Mouse (Mus musculus): ENCODE results near the gene Adamts9. TPM values are rescaled to one million over a fixed set of nuclear protein-coding genes. Genes with fewer than 3 reads are reported as not detected.

The Adamts9 gene
- polyA plus RNA-seq, 1 experiment from 2014 or later: 11.2 TPM

DNA sequence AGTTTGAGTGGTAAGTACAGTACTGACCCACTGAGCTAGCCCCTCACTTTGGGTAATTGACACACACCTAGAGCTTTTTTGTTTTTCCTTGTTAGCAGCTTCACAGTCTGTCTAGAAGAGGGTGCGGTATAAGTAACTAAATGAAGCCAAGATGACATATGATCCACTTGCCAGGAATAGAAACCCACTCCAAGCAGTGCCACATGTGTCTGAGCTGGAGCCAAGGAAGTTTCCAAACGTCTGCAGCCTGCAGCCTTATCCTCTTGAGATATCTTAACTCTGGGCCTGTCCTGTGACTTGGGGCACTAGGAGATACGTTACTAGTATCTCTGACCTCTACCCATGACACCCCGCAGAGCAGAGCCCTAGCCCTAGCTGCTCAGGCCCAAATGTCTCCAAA is 193.9 kb downstream of the Adamts9 start:
- H3K4me2 ChIP-seq: no peak overlapping the region
- H3K36me3 ChIP-seq: no peaks in the 10 kb centered on the region
- no peaks in the 10 kb centered on the region for H3K4me1 ChIP-seq
- 50% methylated on average over 4 of the region's 4 CpGs for WGBS
- no peaks in the 10 kb centered on the region for H3K27me3 ChIP-seq
- no peak overlapping the region for H3K9ac ChIP-seq
- no peaks in the 10 kb centered on the region for H3K9me3 ChIP-seq
- ATAC-seq (ENCODE audit: borderline replicate concordance, extremely low read depth, low FRiP score, low TSS enrichment): no peak
- no peak overlapping the region for H3K4me3 ChIP-seq
- H3K27ac ChIP-seq: no peak overlapping the region

GRCm38 (mm10) chr6:92743605-92744004 is 199.7 kb downstream of the Adamts9 start:
- no peaks in the 10 kb centered on the region for H3K27me3 ChIP-seq
- H3K9me3 ChIP-seq: no peaks in the 10 kb centered on the region
- no peaks in the 10 kb centered on the region for H3K4me1 ChIP-seq
- peak overlapping the region; percentile 28; the same call in 1 of the 2 replicates for H3K4me2 ChIP-seq
- ATAC-seq (ENCODE audit: borderline replicate concordance, extremely low read depth, low FRiP score, low TSS enrichment): no peak
- WGBS: 10% methylated on average over 11 of the region's 11 CpGs
- H3K9ac ChIP-seq: no peak overlapping the region
- H3K27ac ChIP-seq: no peak overlapping the region
- H3K36me3 ChIP-seq: no peaks in the 10 kb centered on the region
- no peak overlapping the region for H3K4me3 ChIP-seq

GRCm38 (mm10) chr6:92737116-92737515 is 206.2 kb downstream of the Adamts9 start:
- Histone ChIP-seq H3K4me3 (no peak overlapping the region), H3K4me1 (no peaks in the 10 kb centered on the region), H3K4me2 (no peak overlapping the region), H3K9me3 (no peaks in the 10 kb centered on the region), H3K36me3 (no peaks in the 10 kb centered on the region), H3K27ac (no peak overlapping the region), H3K9ac (no peak overlapping the region), H3K27me3 (no peaks in the 10 kb centered on the region)
- no peak for ATAC-seq (ENCODE audit: borderline replicate concordance, extremely low read depth, low FRiP score, low TSS enrichment)
- WGBS: 84% methylated on average over 1 of the region's 1 CpGs

GRCm38 (mm10) chr6:92733651-92734050 is 209.6 kb downstream of the Adamts9 start:
- no peak overlapping the region for H3K4me3 ChIP-seq
- no peaks in the 10 kb centered on the region for H3K9me3 ChIP-seq
- no peaks in the 10 kb centered on the region for H3K36me3 ChIP-seq
- no peak overlapping the region for H3K27ac ChIP-seq
- H3K4me2 ChIP-seq: no peak overlapping the region
- H3K4me1 ChIP-seq: peaks cover 3% of the 10 kb centered on the region
- no peak overlapping the region for H3K9ac ChIP-seq
- H3K27me3 ChIP-seq: no peaks in the 10 kb centered on the region
- no peak for ATAC-seq (ENCODE audit: borderline replicate concordance, extremely low read depth, low FRiP score, low TSS enrichment)

GRCm38 (mm10) chr6:92728514-92728913 is 214.8 kb downstream of the Adamts9 start:
- H3K27me3 ChIP-seq: no peaks in the 10 kb centered on the region
- H3K9me3 ChIP-seq: no peaks in the 10 kb centered on the region
- no peak overlapping the region for H3K27ac ChIP-seq
- no peaks in the 10 kb centered on the region for H3K36me3 ChIP-seq
- no peak overlapping the region for H3K9ac ChIP-seq
- 37% methylated on average over 7 of the region's 7 CpGs for WGBS
- H3K4me2 ChIP-seq: peak overlapping the region; percentile 31
- ATAC-seq (ENCODE audit: borderline replicate concordance, extremely low read depth, low FRiP score, low TSS enrichment): no peak
- H3K4me3 ChIP-seq: no peak overlapping the region
- H3K4me1 ChIP-seq: peaks cover 8% of the 10 kb centered on the region

- Histone ChIP-seq H3K27ac (no peak overlapping the region), H3K9me3 (no peaks in the 10 kb centered on the region), H3K4me2 (peak overlapping the region; percentile 31), H3K36me3 (no peaks in the 10 kb centered on the region), H3K4me1 (peaks cover 8% of the 10 kb centered on the region), H3K27me3 (no peaks in the 10 kb centered on the region), H3K4me3 (no peak overlapping the region), H3K9ac (no peak overlapping the region)
- ATAC-seq (ENCODE audit: borderline replicate concordance, extremely low read depth, low FRiP score, low TSS enrichment): no peak; the same call in 1 of the 2 replicates
- WGBS: under 1% methylated on average over 10 of the region's 10 CpGs
These were observed 215.2 kb downstream of the Adamts9 start for GRCm38 (mm10) chr6:92728084-92728483.

DNA sequence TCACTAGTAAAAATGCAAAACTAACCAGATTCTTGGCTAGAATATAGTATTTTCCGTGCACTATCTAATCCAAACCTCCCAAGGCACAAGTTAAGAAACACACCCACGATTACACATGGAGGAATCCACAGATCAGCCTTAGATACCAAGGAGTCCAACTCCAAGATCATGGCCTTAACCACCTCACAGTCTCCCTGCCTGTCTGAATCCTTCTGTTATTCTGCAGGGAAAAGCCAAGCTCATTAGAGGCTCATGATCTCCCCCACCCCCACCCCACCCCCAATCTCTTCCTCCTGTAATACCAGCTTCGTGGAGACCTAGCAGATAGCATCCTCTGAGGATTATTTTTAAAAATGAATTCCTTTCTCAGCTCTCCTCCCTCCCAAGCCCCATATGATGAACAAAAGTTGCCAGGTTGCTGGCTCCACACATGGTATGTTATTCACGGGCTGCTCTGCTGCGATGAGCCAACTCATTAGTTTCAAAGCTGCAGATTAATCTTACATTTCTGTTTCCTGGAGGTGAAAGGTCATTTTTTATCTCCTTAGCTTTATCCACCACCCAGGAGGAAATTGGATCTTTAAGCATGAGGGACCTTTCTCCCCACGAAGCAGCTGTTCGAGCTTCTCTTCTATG is 215.8 kb downstream of the Adamts9 start:
- no peak for ATAC-seq (ENCODE audit: borderline replicate concordance, extremely low read depth, low FRiP score, low TSS enrichment)
- Histone ChIP-seq H3K4me2 (no peak overlapping the region), H3K9me3 (no peaks in the 10 kb centered on the region), H3K27ac (no peak overlapping the region), H3K4me1 (peaks cover 8% of the 10 kb centered on the region), H3K27me3 (no peaks in the 10 kb centered on the region), H3K4me3 (no peak overlapping the region), H3K9ac (no peak overlapping the region), H3K36me3 (no peaks in the 10 kb centered on the region)
- 14% methylated on average over 7 of the region's 7 CpGs for WGBS

GRCm38 (mm10) chr6:92726121-92726520 is 217.2 kb downstream of the Adamts9 start:
- WGBS: 56% methylated on average over 5 of the region's 5 CpGs
- H3K4me2 ChIP-seq: no peak overlapping the region
- peaks cover 8% of the 10 kb centered on the region for H3K4me1 ChIP-seq
- H3K9ac ChIP-seq: no peak overlapping the region
- no peak overlapping the region for H3K27ac ChIP-seq
- no peak overlapping the region for H3K4me3 ChIP-seq
- H3K27me3 ChIP-seq: no peaks in the 10 kb centered on the region
- H3K9me3 ChIP-seq: no peaks in the 10 kb centered on the region
- ATAC-seq (ENCODE audit: borderline replicate concordance, extremely low read depth, low FRiP score, low TSS enrichment): no peak
- H3K36me3 ChIP-seq: no peaks in the 10 kb centered on the region

- no peak overlapping the region for H3K4me3 ChIP-seq
- H3K36me3 ChIP-seq: no peaks in the 10 kb centered on the region
- no peak overlapping the region for H3K9ac ChIP-seq
- no peak for ATAC-seq (ENCODE audit: borderline replicate concordance, extremely low read depth, low FRiP score, low TSS enrichment)
- no peaks in the 10 kb centered on the region for H3K27me3 ChIP-seq
- no peaks in the 10 kb centered on the region for H3K9me3 ChIP-seq
- no peak overlapping the region for H3K27ac ChIP-seq
- WGBS: 78% methylated on average over 2 of the region's 2 CpGs
- no peak overlapping the region for H3K4me2 ChIP-seq
- H3K4me1 ChIP-seq: peaks cover 8% of the 10 kb centered on the region
These were observed 218.9 kb downstream of the Adamts9 start for GRCm38 (mm10) chr6:92724394-92724793.

Other genes starting within 250 kb of the Adamts9 start
- gene Prickle2, start 237.3 kb downstream of the Adamts9 start, polyA plus RNA-seq (2015; fragmentation: Nextera tagmentation; extraction: Ambion mirVana): 7.4 and 7.6 TPM in 2 replicates
- gene A730049H05Rik, start 127.0 kb downstream of the Adamts9 start, polyA plus RNA-seq (2015; fragmentation: Nextera tagmentation; extraction: Ambion mirVana): 1.2 and 1.4 TPM in 2 replicates
- gene Gm15737, start 74.1 kb downstream of the Adamts9 start, polyA plus RNA-seq (2015; fragmentation: Nextera tagmentation; extraction: Ambion mirVana): 0.06 TPM in 2 replicates

Measured in lung, embryonic 15.5 days (tissue).